Mouse (Mus musculus): ENCODE measurements at regions not wholly inside any gene's neighbourhood (a gene's known extent, or its start where the extent isn't known, plus 50 kb on each side); places are given as distances from the start of the nearest gene placed in this dataset.

DNA sequence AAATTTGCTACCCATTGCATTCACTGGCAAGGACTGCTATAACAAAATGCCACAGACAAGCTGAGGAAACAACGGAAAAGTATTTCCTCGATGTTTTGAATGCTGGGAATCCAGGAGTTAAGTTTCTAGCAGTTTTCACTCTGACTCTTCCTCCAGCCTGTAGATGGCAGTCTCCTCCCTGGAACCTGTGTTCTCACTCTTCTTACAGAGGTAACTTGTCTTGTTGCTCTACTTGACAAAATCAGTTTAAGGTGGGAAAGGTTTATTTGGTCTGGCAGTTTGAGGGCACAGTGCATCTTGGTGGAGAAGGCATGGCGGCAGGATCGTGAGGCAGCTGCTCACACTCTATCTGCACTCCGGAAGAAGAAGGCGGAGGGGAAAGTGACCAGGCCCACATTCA lies 181.3 kb upstream of the Nckap5 start:
- peak; percentile 7 for DNase-seq (ENCODE audit: low spot score)

DNA sequence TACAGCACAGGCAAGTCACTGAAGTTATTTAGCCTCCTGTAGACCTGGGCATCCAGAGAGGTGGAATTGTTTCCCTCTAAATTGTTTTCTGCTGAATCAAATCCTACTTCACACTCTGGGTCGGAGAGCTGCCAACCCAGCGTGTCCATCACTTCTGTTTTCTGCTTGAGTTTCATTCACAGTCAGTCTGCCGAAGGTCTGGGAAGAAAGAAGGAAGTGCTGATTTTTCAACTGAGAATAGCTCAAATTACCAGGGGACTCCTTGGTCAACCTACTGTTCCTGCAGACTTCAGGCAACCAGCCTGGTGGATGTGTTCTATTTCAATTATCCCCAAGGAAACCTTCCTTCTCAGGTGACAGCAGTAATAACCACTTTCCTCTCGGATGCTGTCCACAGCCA lies 179.1 kb upstream of the Nckap5 start:
- no peak for DNase-seq (ENCODE audit: low spot score)

DNA sequence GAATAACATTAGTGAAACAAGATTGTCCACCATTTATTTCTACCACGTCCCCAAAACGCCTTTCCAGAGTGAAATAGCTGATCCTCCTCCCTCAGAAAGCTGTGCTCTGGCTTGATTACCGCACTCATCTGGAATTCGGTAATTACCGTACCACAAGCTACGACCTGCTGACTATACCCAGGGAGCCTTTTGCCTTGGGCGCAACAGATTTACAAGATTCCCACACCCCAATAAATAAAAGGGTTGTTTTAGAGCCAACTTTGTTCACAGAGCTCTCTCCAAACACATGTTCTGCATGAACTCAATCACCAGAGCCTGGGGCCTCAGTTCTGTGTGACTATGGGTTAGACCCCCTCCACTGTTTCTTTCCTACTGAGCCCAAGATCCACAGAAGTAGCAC lies 171.1 kb upstream of the Nckap5 start:
- no peak for DNase-seq (ENCODE audit: low spot score)

DNA sequence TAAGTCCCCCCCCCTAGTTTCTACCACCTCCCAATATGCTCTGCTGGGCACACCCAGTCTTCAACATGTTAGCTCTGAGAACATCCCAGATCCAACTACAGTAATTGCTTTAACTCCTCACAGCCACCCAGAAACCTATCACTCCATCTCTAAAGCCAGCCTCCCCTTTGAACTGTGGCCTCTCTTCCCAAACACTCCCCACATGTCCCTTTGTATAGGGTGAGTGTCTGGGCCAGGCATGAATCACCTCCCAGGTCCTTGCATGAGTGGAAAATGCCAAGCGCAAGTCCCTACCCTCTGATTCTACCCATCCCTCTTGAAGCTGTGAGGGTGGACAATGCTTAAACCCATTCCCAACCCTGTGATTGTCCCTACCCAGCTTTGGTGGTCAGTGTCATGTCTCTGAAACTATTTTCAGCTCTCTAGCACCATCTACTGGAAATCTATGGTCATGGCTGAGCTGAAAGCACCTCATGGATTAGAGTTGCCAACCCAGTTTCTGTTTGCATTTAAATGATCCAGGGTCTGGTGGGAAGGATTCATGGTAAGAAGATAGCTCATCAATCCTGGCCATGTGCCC lies 162.6 kb upstream of the Nckap5 start:
- DNase-seq (ENCODE audit: low spot score) = peak; percentile 28

DNA sequence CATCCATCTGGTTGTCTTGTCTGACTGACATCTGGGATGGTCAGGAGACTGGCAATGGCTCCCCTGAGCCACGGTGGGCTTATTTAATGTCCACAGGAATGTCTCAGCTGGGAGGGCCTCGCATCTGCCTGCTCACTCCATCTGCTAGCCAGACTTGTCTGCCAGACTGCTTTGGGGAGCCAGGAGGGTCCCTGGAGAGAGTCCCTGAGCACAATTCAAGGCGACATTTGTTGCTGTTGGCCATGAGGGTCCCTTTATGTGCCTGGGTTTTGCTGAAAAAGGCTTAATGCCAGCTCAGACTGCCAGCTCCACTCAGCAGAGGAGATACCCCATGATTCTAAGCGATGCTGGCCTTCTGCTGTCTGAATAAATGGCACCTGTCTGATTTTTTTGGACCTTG lies 161.8 kb upstream of the Nckap5 start:
- no peak for DNase-seq (ENCODE audit: low spot score)

- no peak for DNase-seq (ENCODE audit: low spot score)
Measured at GRCm38 (mm10) chr1:126982805-126983204, 152.2 kb upstream of the Nckap5 start.

DNA sequence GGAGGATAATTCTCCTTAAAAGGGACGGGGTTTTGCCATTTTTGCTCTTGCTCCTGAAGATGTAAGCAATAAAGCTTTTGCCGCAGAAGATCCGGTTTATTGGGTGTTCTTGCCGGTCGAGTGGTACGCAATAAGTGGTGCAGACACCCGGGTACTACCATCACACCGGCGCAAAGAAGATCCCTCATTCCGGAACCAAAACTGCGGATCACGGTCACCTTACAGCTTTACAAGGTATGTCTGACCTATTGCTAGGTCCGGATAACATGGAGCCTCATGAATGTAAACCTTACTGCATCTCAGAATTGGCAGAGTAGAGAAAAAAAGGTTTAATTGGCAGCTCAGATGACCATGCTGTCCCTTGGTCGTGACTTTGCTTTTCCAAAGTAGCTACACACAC lies 149.7 kb upstream of the Nckap5 start:
- no peak for DNase-seq (ENCODE audit: low spot score)

DNA sequence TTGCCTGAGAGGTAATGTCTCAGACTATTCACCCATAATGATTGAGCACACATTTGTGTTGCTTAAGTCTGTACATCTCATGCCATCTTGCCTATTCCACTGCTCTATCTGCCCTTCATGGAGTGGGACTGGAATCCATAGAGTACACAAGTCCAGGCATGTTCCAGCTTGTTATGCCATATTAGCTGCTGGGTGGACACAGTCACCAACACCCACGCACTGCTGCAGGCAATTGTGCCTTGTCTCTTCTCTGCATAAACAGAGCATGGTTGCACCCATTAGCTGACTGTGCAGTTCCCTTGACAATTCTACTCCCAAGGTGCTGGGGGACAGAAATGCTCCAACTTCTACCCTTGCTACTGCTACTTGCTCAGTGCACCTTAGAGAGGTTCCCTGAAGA lies 143.3 kb upstream of the Nckap5 start:
- DNase-seq (ENCODE audit: low spot score) = no peak

DNA sequence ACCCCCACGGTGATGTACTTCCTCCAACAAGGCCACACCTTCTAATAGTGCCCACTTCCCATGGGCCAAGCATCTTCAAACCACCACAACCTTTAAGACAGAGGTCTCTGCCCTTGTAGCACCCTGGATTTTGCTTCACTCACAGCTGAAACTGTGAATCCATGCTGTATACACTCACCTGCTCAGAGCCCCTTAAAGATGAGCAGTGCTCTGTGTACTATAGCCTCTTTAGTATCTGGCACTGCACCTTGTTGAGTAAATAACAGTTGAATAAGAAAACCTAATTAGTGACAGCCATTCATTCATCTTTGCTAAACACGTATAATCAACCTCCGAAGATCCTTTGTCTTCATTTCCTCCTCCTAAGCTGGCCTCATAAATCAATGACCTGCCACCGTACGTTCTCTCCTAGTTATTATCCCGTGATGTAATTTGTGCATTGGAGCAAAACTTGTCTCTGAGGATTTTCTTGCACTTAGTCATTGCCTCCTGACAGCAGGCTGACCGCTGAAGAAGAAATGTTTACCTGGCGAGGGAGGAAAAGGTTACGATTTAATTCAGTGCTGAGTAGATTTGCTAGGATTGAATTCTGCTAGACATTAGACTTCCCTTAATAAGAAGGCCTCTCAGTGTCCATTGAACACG lies 141.3 kb upstream of the Nckap5 start:
- no peak for DNase-seq (ENCODE audit: low spot score)

DNA sequence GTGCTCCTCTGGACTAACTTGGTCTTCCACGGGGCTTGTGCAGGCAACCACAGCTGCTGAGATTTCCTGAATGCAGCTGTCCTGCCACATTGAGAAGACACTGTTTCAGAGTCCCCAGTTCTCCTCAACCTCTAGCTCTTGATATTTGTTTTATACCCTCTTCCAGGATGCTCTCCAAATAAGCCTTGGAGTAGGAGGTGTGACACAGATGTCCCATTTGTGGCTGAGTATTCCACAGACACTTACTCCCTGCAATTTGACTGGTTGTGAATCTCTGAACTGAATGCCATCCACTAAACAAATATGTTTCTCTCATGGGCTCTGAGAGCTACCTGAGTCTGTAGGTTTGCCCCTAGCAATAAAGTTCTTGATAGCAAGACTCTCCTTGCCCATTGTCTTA lies 140.5 kb upstream of the Nckap5 start:
- DNase-seq (ENCODE audit: low spot score) = no peak

DNA sequence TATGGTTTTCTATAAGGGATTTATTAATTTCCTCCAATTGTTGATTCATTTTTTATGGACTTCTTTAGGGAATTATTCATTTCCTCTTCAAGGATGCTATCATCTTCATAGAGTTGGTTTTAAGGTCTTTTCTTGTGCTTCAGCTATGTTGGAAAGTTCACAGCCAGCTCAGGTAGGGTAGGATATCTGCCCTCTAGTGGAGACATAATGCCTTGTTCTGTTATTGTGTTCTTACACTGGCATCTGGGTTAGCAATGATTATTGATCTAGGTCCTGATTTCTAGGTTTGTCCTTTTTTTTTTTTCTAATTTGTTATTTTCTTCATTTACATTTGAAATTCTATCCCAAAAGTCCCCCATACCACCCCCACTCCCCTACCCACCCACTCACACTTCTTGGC lies 135.8 kb upstream of the Nckap5 start:
- DNase-seq (ENCODE audit: low spot score) = no peak

DNA sequence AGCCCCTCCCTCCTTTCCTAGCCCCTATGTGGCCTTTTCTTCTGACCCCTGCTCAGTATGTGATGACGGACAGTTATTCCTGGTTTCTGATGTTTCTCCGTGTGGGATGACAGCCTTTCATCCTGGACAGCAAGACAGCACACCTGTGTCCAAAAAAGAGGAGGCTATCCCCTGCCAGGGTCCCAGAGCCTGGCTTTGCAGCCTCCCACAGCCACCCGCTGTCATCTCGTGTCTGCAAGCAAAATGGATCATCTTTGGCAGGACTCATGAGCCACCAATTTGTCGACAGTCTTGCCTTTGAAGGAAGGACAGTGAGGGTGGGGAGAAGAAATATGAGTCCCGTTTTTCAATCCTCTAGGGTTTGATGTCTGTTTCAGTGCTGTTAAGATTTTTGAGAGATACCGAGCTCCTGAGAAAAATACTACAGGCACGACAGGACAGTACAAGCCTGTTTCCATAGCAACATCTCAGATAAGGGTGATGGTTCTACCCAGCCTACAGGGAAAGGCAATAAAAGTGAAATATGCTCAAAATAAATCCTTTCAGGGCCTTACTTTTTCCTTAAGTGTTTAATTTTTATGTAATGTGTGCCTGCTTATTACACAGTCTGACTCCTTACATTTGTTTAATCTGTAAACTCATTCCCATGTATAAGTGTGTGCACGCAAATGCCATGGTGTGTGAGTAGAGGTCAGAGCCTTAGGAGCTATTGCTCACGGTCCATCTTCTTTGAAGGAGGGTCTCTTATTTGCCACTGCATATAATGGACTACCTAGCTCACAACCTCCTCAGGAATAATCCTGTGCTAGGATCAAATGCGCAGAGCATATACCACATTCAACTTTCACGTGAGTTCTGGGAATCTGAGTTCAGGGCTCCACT lies 125.5 kb upstream of the Nckap5 start:
- DNase-seq (ENCODE audit: low spot score) = no peak

DNA sequence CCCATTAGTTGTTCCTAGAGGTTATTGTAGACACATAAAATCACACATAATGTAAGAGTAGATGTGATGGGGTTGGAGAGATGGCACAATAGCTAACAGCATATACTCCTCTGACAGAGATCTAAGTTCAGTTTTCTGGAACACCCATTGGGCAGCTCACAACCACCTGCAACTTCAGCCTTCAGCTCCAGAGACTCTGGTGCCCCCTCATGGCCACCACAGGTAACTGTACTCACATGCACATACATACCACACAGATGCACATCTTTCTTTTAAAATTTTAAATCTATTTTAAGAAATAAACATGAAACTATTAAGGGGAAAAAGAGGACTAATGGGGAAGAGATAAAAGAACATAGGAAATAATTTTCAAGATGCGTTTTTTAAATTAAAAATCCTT lies 117.3 kb upstream of the Nckap5 start:
- DNase-seq (ENCODE audit: low spot score) = no peak

GRCm38 (mm10) chr1:126932658-126933057 lies 102.1 kb upstream of the Nckap5 start:
- DNase-seq (ENCODE audit: low spot score) = no peak

DNA sequence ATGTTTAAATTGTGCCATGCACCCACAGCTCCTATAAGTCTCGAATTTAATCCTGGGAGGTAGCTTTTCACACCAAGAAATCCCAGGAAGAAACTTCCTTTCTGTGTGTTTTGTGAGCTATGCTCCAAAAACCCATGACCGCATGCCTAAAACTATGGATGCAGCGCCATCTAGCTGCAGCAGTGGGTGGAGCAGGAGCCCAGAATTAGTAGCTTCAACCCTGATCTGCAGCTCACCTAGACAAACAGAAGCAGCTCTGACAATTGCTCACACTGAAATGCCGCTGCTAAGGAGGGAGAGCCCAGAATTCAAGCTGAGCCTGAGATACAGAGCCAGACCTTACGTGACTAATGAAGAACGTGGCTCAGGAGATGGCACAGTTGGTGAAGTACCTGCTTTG lies 101.2 kb upstream of the Nckap5 start:
- peak; percentile 69 for DNase-seq (ENCODE audit: low spot score)

DNA sequence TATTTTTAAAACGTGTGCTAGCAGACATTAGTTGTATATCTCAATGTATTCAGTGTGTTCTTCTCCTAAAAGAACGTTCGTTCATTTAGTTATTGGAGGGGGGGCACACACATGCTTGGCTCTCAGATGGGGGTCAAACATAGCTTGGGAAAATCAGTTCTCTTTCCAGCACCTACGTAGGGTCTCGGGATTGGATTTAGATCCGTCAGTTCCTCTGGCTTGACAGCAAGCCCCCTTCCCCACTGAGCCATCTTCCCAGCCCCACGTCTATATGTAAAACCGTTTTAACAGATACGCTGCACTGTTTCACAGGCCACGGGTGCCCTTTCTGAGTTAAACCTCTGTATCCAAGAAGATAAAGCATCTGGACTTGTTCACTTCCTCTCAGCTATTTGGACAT lies 100.5 kb upstream of the Nckap5 start:
- DNase-seq (ENCODE audit: low spot score) = no peak

DNA sequence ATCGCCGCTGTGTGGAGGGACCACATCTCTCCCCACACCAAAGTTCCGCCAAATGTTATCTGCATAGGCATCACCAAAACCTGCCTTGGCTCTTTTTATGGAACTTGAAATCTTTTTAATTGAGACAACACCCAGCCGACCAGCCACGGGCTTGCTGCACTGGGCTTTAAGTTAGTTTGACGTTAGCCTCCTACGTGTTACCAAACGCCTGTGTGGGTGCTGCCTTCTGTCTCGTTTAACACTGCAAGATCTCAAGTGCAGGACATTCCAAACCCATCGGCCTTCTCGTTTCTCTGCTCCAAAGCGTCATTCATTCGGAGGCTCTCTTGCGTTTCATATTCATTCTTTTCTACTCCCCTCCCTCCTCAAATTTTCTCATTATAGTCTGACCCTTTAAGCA lies 100.0 kb upstream of the Nckap5 start:
- no peak for DNase-seq (ENCODE audit: low spot score)

DNA sequence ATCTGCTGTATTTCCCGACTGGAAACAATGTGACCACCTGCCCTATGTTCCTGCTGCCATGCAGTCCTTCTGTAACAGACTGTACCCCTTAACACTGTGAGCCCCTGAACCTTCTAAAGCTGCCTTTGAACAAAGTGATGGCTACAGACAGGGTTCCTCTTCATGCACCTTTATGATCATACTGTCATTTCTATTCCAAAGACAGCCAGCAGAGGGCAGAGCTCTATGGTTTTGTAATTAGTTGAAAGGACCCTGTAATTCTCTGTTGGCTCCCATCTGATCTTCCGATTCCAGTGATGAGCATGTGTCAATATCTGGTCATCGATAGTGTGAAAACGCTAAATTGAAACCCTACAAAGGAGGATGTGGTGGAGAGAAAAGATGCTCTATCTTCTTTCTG lies 99.1 kb upstream of the Nckap5 start:
- no peak for DNase-seq (ENCODE audit: low spot score)

DNA sequence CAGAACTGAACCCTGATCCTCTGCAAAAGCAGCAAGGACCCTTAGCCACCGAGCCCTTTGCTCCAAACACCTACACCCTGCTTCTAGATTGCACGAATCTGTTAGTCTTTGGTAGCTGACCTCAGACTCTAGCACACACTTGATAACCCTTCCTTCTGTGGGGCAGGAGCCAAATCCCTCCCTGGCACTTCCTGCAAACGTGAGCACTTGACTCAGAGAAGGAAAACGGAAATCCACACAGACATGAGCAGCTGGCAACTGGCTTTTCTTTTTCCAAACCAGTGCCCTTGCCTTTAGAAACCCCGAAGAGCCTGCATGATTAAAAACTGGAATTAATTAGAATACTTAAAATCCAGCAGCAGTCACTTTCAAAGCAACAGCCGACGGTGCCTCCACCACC lies 97.6 kb upstream of the Nckap5 start:
- DNase-seq (ENCODE audit: low spot score) = no peak

- peak; percentile 73 for DNase-seq (ENCODE audit: low spot score)
Measured at GRCm38 (mm10) chr1:126925150-126926035, 94.8 kb upstream of the Nckap5 start.

- DNase-seq (ENCODE audit: low spot score) = no peak
Measured at GRCm38 (mm10) chr1:126923981-126924380, 93.4 kb upstream of the Nckap5 start.

GRCm38 (mm10) chr1:126922231-126922630 lies 91.6 kb upstream of the Nckap5 start:
- peak; percentile 16 for DNase-seq (ENCODE audit: low spot score)
